Mouse (Mus musculus) MEL (cell line): Measurements from ENCODE around the gene Strap. TPM values are rescaled to one million over a fixed set of nuclear protein-coding genes. Genes with fewer than 3 reads are reported as not detected.

Source experiments
- DNase-seq: peaks from one replicate; pipeline ENCODE4 v3.0.0; 2011; ENCODE audit warnings: low read depth, low spot score
- H3K27ac ChIP-seq: 2 replicates; pipeline ENCODE4 v1.5.1; 2012; ENCODE audit warnings: low read depth, mild to moderate bottlenecking, control low read depth, low read length, moderate library complexity; ENCODE audit not compliant: control insufficient read depth
- H3K27me3 ChIP-seq, 2 experiments: fragments of 150-350 bp in 1 of 2; sonication (generic) in 1 of 2; 2 replicates each; pipeline ENCODE4 v1.6.1; 2012; ENCODE audit warnings: low read length in 2 of 2, mild to moderate bottlenecking in 2 of 2, improper control_type of control experiment in 1 of 2, moderate library complexity in 1 of 2; ENCODE audit not compliant: insufficient read depth in 2 of 2, control insufficient read depth in 1 of 2
- H3K36me3 ChIP-seq, 2 experiments: 2 replicates each; pipeline ENCODE4 v1.6.1; 2012 to 2014; ENCODE audit warnings: low read length in 2 of 2, improper control_type of control experiment in 1 of 2, inconsistent platforms in 1 of 2, mild to moderate bottlenecking in 1 of 2; ENCODE audit not compliant: insufficient read depth in 2 of 2, control insufficient read depth in 1 of 2
- H3K4me1 ChIP-seq, 2 experiments: fragments of 150-350 bp in 1 of 2; sonication (generic) in 1 of 2; 2 replicates each; pipeline ENCODE4 v1.6.1; 2012; ENCODE audit warnings: low read length in 2 of 2, improper control_type of control experiment in 1 of 2, mild to moderate bottlenecking in 1 of 2; ENCODE audit not compliant: insufficient read depth in 2 of 2, control insufficient read depth in 1 of 2
- H3K4me3 ChIP-seq, 2 experiments: fragments of 150-350 bp in 1 of 2; sonication (generic) in 1 of 2; 2 replicates each; pipeline ENCODE4 v1.5.1; 2012; ENCODE audit warnings: low read depth in 2 of 2, low read length in 2 of 2, mild to moderate bottlenecking in 2 of 2, moderate library complexity in 2 of 2, control low read depth in 1 of 2, improper control_type of control experiment in 1 of 2; ENCODE audit not compliant: control insufficient read depth in 1 of 2, insufficient read depth in 1 of 2
- H3K79me2 ChIP-seq: 2 replicates; pipeline ENCODE4 v1.6.1; 2012; ENCODE audit warnings: mild to moderate bottlenecking, low read length, moderate library complexity; ENCODE audit not compliant: control insufficient read depth, poor library complexity, insufficient read depth
- H3K9ac ChIP-seq: 2 replicates; pipeline ENCODE4 v1.6.1; 2012; ENCODE audit warnings: low read depth, mild to moderate bottlenecking, control low read depth, low read length, moderate library complexity; ENCODE audit not compliant: control insufficient read depth, poor library complexity, severe bottlenecking
- H3K9me3 ChIP-seq: fragments of 150-350 bp; sonication (generic); replicated peaks from 2 replicates; pipeline ENCODE4 v1.6.1; 2012; ENCODE audit warnings: mild to moderate bottlenecking, low read length, improper control_type of control experiment, moderate library complexity; ENCODE audit not compliant: insufficient read depth
- BHLHE40 ChIP-seq: IDR thresholded peaks from 2 replicates; pipeline ENCODE4 v1.6.1; 2012; ENCODE audit warnings: low read depth, mild to moderate bottlenecking, inconsistent platforms, low read length, improper control_type of control experiment, borderline replicate concordance
- CHD2 ChIP-seq: IDR thresholded peaks from 2 replicates; pipeline ENCODE4 v1.6.1; 2011; ENCODE audit warnings: low read length, improper control_type of control experiment
- GABPA ChIP-seq: IDR thresholded peaks from 2 replicates; pipeline ENCODE4 v1.6.1; 2012; ENCODE audit warnings: low read depth, mild to moderate bottlenecking, inconsistent platforms, low read length, improper control_type of control experiment, moderate library complexity
- HCFC1 ChIP-seq: IDR thresholded peaks from 2 replicates; pipeline ENCODE4 v1.6.1; 2012; ENCODE audit warnings: low read depth, mild to moderate bottlenecking, inconsistent platforms, low read length, improper control_type of control experiment, moderate library complexity
- KAT2A ChIP-seq: conservative IDR thresholded peaks from 2 replicates; pipeline ENCODE4 v1.6.1; 2012; ENCODE audit warnings: low read depth, low read length, improper control_type of control experiment, inconsistent platforms
- MAZ ChIP-seq: IDR thresholded peaks from 2 replicates; pipeline ENCODE4 v1.6.1; 2012; ENCODE audit warnings: low read depth, mild to moderate bottlenecking, inconsistent platforms, low read length, improper control_type of control experiment
- MEF2A ChIP-seq: IDR thresholded peaks from 2 replicates; pipeline ENCODE4 v1.6.1; 2014; ENCODE audit warnings: low read depth, mild to moderate bottlenecking, inconsistent platforms, low read length, improper control_type of control experiment; ENCODE audit not compliant: poor library complexity, insufficient replicate concordance, severe bottlenecking; ENCODE audit errors: extremely low read depth
- MXI1 ChIP-seq: IDR thresholded peaks from 2 replicates; pipeline ENCODE4 v1.6.1; 2011; ENCODE audit warnings: mild to moderate bottlenecking, low read depth, low read length, improper control_type of control experiment
- MYC ChIP-seq: IDR thresholded peaks from 2 replicates; pipeline ENCODE4 v1.6.1; 2011; ENCODE audit warnings: low read depth, mild to moderate bottlenecking, low read length, improper control_type of control experiment, moderate library complexity
- POLR2AphosphoS5 ChIP-seq: IDR thresholded peaks from 2 replicates; pipeline ENCODE4 v1.6.1; 2012; ENCODE audit warnings: low read depth, borderline replicate concordance, mild to moderate bottlenecking, inconsistent platforms, low read length, moderate library complexity, mixed read lengths
- RCOR1 ChIP-seq: IDR thresholded peaks from 2 replicates; pipeline ENCODE4 v1.6.1; 2012; ENCODE audit warnings: low read depth, mild to moderate bottlenecking, inconsistent platforms, low read length, improper control_type of control experiment
- SIN3A ChIP-seq: IDR thresholded peaks from 2 replicates; pipeline ENCODE4 v1.6.1; 2012; ENCODE audit warnings: low read length, improper control_type of control experiment, inconsistent platforms
- SMC3 ChIP-seq: IDR thresholded peaks from 2 replicates; pipeline ENCODE4 v1.6.1; 2011; ENCODE audit warnings: low read depth, low read length, improper control_type of control experiment
- TAL1 ChIP-seq: IDR thresholded peaks from 2 replicates; pipeline ENCODE4 v1.6.1; 2012; ENCODE audit warnings: mild to moderate bottlenecking, inconsistent platforms, low read length, moderate library complexity, mixed read lengths
- TCF12 ChIP-seq: IDR thresholded peaks from 2 replicates; pipeline ENCODE4 v1.6.1; 2014; ENCODE audit warnings: low read depth, mild to moderate bottlenecking, inconsistent platforms, low read length, improper control_type of control experiment, moderate library complexity
- UBTF ChIP-seq: IDR thresholded peaks from 2 replicates; pipeline ENCODE4 v1.6.1; 2012; ENCODE audit warnings: low read depth, mild to moderate bottlenecking, inconsistent platforms, low read length, improper control_type of control experiment, moderate library complexity, borderline replicate concordance; ENCODE audit not compliant: insufficient read depth
- USF1 ChIP-seq: IDR thresholded peaks from 2 replicates; pipeline ENCODE4 v1.6.1; 2014; ENCODE audit warnings: low read depth, mild to moderate bottlenecking, inconsistent platforms, low read length, improper control_type of control experiment, moderate library complexity
- polyA plus RNA-seq, 2 experiments: library from polyadenylated mRNA; stranded (reverse) in 1 of 2; unstranded in 1 of 2; fragments of >175 nt in 1 of 2; fragments of >200 nt in 1 of 2; gene quantifications; 2 replicates each; pipeline versions ENCODE4 v1.2.1 to v1.2.4; 2012; ENCODE audit warnings: low replicate concordance in 2 of 2, low read depth in 1 of 2; ENCODE audit not compliant: insufficient read length in 2 of 2, insufficient read depth in 1 of 2, missing spikeins in 1 of 2
- total RNA-seq: library from RNA; depleted of rRNA; stranded (reverse); fragments of 300-350 nt; gene quantifications from 2 replicates; pipeline ENCODE4 v1.2.3, GENCODE M21; 2012

The Strap gene
- total and polyA plus RNA-seq, 3 experiments, result 142 to 194 TPM; not detected in 1

DNA sequence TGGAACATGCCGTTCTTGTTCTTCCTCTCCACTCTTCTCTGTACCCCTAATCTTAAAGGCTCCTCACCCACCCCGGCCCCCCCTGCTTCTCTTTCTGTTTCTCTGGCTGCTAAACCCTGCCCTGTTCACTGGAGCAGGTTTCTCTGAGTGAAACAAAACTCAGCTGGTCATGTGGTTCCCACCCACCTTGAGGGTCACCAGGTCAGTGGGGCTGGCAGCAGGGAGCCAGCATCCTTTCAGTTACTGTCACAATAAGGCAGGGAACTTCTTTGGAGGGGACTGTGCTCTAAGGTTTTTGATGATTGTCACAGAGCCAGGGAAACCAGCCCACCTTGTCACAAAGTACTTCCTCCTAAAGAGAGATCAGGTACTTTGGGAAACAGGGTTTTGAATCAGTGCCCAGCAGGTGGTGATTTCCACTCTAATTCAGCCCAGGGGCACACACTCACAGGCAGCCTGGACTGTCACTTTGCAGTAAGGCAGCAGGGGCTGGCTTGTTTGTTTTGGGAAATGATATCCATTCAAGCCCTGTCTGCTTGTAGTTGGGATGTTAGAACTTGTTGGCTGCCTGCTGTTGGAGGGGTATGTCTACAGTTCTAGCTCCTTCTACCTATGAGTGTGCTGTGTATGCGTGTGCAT, 29.8 kb downstream of the Strap start:
- H3K27ac ChIP-seq, result no peak overlapping the region
- no peak overlapping the region for H3K9ac ChIP-seq
- H3K79me2 ChIP-seq, result no peaks in the 10 kb centered on the region
- TF ChIP-seq TAL1 (no peak), MYC (no peak), SIN3A (no peak), RCOR1 (no peak), KAT2A (no peak), UBTF (no peak), HCFC1 (no peak), SMC3 (no peak), BHLHE40 (no peak), TCF12 (no peak), MAZ (no peak), POLR2AphosphoS5 (no peak), USF1 (no peak), MEF2A (no peak), MXI1 (no peak), GABPA (no peak)
- no peak for DNase-seq
- no peaks in the 10 kb centered on the region for H3K36me3 ChIP-seq
- no peaks in the 10 kb centered on the region for H3K4me1 ChIP-seq
- no peaks in the 10 kb centered on the region for H3K9me3 ChIP-seq
- no peak overlapping the region for H3K4me3 ChIP-seq
- no peaks in the 10 kb centered on the region for H3K27me3 ChIP-seq

DNA sequence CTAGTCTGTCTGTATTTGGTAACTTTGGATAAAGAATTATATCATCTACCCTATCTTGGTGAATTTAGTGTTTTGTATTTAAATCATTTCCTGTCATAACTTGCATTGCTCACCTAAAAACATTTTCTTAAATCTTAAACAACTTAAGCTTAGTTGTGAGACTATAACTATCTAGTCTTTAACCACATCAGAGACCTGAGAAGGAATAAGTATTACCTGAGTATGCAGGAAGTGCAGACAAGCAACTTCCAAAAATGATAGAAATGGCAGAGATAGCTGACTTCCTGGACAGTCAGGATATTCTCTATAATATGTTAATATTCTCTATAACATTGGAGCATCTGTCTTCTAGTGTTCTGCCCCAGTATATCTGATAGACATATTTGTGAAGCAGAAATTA, 31.3 kb downstream of the Strap start:
- Histone ChIP-seq H3K27me3 (no peaks in the 10 kb centered on the region), H3K36me3 (no peaks in the 10 kb centered on the region), H3K9me3 (no peaks in the 10 kb centered on the region), H3K79me2 (no peaks in the 10 kb centered on the region), H3K27ac (no peak overlapping the region), H3K4me3 (no peak overlapping the region), H3K9ac (no peak overlapping the region), H3K4me1 (no peaks in the 10 kb centered on the region)
- no peak for DNase-seq
- TF ChIP-seq UBTF (no peak), CHD2 (no peak), MXI1 (no peak)
